Mouse (Mus musculus) G1E (cell line): ENCODE results near the gene Gm14226.

ENCODE experiments used
- CTCF ChIP-seq: IDR thresholded peaks from 2 replicates; pipeline ENCODE4 v1.5.1; 2012; ENCODE audit warnings: low read depth, low read length, inconsistent platforms, mixed read lengths
- GATA1 ChIP-seq: IDR thresholded peaks from 2 replicates; pipeline ENCODE4 v1.6.1; 2012; ENCODE audit warnings: borderline replicate concordance, low read length, inconsistent platforms, mixed read lengths
- GATA2 ChIP-seq: IDR thresholded peaks from 2 replicates; pipeline ENCODE4 v1.6.1; 2012; ENCODE audit warnings: low read depth, low read length, inconsistent platforms, borderline replicate concordance
- POLR2AphosphoS5 ChIP-seq: IDR thresholded peaks from 2 replicates; pipeline ENCODE4 v1.6.1; 2012; ENCODE audit warnings: low read depth, low read length, inconsistent platforms; ENCODE audit not compliant: insufficient replicate concordance

DNA sequence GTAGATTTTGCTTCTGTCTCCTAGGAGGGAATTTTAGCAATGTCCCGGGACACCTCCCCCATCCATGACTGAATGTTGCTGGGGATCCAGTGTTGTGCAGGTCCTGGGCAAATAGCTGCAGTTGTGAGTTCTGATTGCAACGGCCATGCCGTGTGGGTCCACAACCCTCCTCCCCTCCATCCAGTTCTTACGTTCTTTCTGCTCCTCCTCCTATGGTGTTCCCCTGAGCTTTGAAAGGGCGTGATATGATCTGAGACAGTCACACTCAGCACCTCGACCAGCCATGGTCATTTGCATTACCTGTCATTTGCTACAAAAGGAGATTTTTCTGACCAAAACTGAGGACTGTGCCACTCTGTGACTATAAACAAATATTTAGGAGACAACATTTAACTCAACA is 57.6 kb downstream of the Gm14226 start:
- no peak for TF ChIP-seq CTCF
- no peak for TF ChIP-seq POLR2AphosphoS5
- no peak for TF ChIP-seq GATA1
- no peak for TF ChIP-seq GATA2
